Mouse (Mus musculus) lung, embryonic 14.5 days (tissue): ENCODE results near the gene Pfkl. TPM values are rescaled to one million over a fixed set of nuclear protein-coding genes. Genes with fewer than 3 reads are reported as not detected.

Experiments used
- ATAC-seq: fragments of 200-750 bp; cut with Nextera tagmentation; 2 replicates; pipeline ENCODE4 v1.8.0; 2017; ENCODE audit warnings: mild to moderate bottlenecking, moderate TSS enrichment, moderate library complexity; ENCODE audit not compliant: insufficient read depth
- DNase-seq: peaks from one replicate; pipeline ENCODE4 v3.0.0-alpha.2; 2015
- H3K27ac ChIP-seq: fragments of 300-500 bp; sonication (generic); 2 replicates; pipeline ENCODE4 v1.5.1; 2014; ENCODE audit warnings: low read depth, mild to moderate bottlenecking, moderate library complexity
- H3K27me3 ChIP-seq: fragments of 300-500 bp; sonication (generic); 2 replicates; pipeline ENCODE4 v1.6.1; 2014; ENCODE audit warnings: low read length, control low read depth; ENCODE audit not compliant: insufficient read depth
- H3K36me3 ChIP-seq: fragments of 300-500 bp; sonication (generic); 2 replicates; pipeline ENCODE4 v1.6.1; 2014; ENCODE audit warnings: control low read depth; ENCODE audit not compliant: insufficient read depth
- H3K4me1 ChIP-seq: fragments of 300-500 bp; sonication (generic); 2 replicates; pipeline ENCODE4 v1.6.1; 2014; ENCODE audit warnings: antibody characterized with exemption, control low read depth; ENCODE audit not compliant: insufficient read depth
- H3K4me2 ChIP-seq: fragments of 300-500 bp; sonication (generic); 2 replicates; pipeline ENCODE4 v1.6.1; 2014; ENCODE audit warnings: mild to moderate bottlenecking
- H3K4me3 ChIP-seq: fragments of 300-500 bp; sonication (generic); 2 replicates; pipeline ENCODE4 v1.5.1; 2014; ENCODE audit warnings: low read depth, low read length
- H3K9ac ChIP-seq: fragments of 300-500 bp; sonication (generic); 2 replicates; pipeline ENCODE4 v1.6.1; 2014
- H3K9me3 ChIP-seq: fragments of 300-500 bp; sonication (generic); 2 replicates; pipeline ENCODE4 v1.6.1; 2016; ENCODE audit warnings: low read depth, low read length, control low read depth
- CTCF ChIP-seq: IDR thresholded peaks from 2 replicates; pipeline ENCODE4 v1.5.1; 2016; ENCODE audit warnings: antibody characterized with exemption, low read depth
- WGBS: fragments of 180-500 bp; shearing (Covaris S2); extraction: QIAGEN DNeasy Blood & Tissue Kit; methylation state at CpG from one replicate; pipeline ENCODE4 v1.1.7; 2014; 5-methylcytosine and 5-hydroxymethylcytosine counted together
- polyA plus RNA-seq: library from polyadenylated mRNA; unstranded; fragments of >200 nt; fragmentation: Nextera tagmentation; extraction: Ambion mirVana; gene quantifications from 2 replicates; pipeline ENCODE4 v1.2.1, GENCODE M21; 2014

Pfkl gene
- polyA plus RNA-seq, 1 experiment from 2014 or later, result 160 TPM

- DNase-seq, result no peak
- 39% methylated on average over 2 of the region's 2 CpGs for WGBS
Measured at GRCm38 (mm10) chr10:77939685-77940084, 70.2 kb downstream of the Pfkl start.

More at GRCm38 (mm10) chr10:77939685-77940084, 70.2 kb downstream of the Pfkl start:
- H3K4me2 ChIP-seq, result no peak overlapping the region
- no peak overlapping the region for H3K9ac ChIP-seq
- no peak for ATAC-seq
- H3K4me3 ChIP-seq, result no peak overlapping the region
- no peaks in the 10 kb centered on the region for H3K27me3 ChIP-seq
- no peaks in the 10 kb centered on the region for H3K9me3 ChIP-seq
- no peaks in the 10 kb centered on the region for H3K36me3 ChIP-seq
- no peak for TF ChIP-seq CTCF
- H3K27ac ChIP-seq, result no peak overlapping the region
- no peaks in the 10 kb centered on the region for H3K4me1 ChIP-seq

Other genes with a start within 250 kb of the Pfkl start
- not detected in 2 replicates for gene Gm3238, start 238.8 kb downstream of the Pfkl start, polyA plus RNA-seq
- not detected in 2 replicates for gene Gm7138, start 233.1 kb downstream of the Pfkl start, polyA plus RNA-seq
- not detected in 2 replicates for gene Gm3250, start 227.5 kb downstream of the Pfkl start, polyA plus RNA-seq
- not detected in 2 replicates for gene Gm7137, start 221.9 kb downstream of the Pfkl start, polyA plus RNA-seq
- not detected in 2 replicates for gene Gm9639, start 215.0 kb downstream of the Pfkl start, polyA plus RNA-seq
- gene Gm19668, start 210.9 kb downstream of the Pfkl start, polyA plus RNA-seq, result not detected in 2 replicates
- not detected in 2 replicates for gene Gm9507, start 198.2 kb downstream of the Pfkl start, polyA plus RNA-seq
- not detected in 2 replicates for gene Gm2696, start 195.4 kb downstream of the Pfkl start, polyA plus RNA-seq
- gene Krtap10-4, start 183.0 kb downstream of the Pfkl start, polyA plus RNA-seq, result not detected in 2 replicates
- not detected in 2 replicates for gene Krtap10-10, start 174.1 kb downstream of the Pfkl start, polyA plus RNA-seq
- gene Gm36176, start 163.3 kb downstream of the Pfkl start, polyA plus RNA-seq, result not detected in 2 replicates
- not detected in 2 replicates for gene Gm10318, start 157.2 kb downstream of the Pfkl start, polyA plus RNA-seq
- gene Gm3285, start 148.1 kb downstream of the Pfkl start, polyA plus RNA-seq, result not detected in 2 replicates
- gene Lrrc3, start 107.5 kb downstream of the Pfkl start, polyA plus RNA-seq, result 3.4 and 4.2 TPM in 2 replicates
- 0.09 and 0.63 TPM in 2 replicates for gene Trpm2, start 39.5 kb downstream of the Pfkl start, polyA plus RNA-seq
- 24.6 and 28.1 TPM in 2 replicates for gene 1810043G02Rik, start 31.6 kb downstream of the Pfkl start, polyA plus RNA-seq
- 1.4 TPM in 2 replicates for gene Dnmt3l, start 31.9 kb upstream of the Pfkl start, polyA plus RNA-seq
- 0.95 and 1.5 TPM in 2 replicates for gene Aire, start 33.5 kb upstream of the Pfkl start, polyA plus RNA-seq
- 7.2 and 8.4 TPM in 2 replicates for gene Icosl, start 59.2 kb upstream of the Pfkl start, polyA plus RNA-seq
- 16.7 and 19.7 TPM in 2 replicates for gene D10Jhu81e, start 159.7 kb upstream of the Pfkl start, polyA plus RNA-seq
- gene Pwp2, start 175.1 kb upstream of the Pfkl start, polyA plus RNA-seq, result 20.8 and 21.8 TPM in 2 replicates
- gene Trappc10, start 234.6 kb upstream of the Pfkl start, polyA plus RNA-seq, result 15.7 and 18.0 TPM in 2 replicates